Mouse (Mus musculus) ovary, adult 18-20 months (tissue): ENCODE results near the gene Itgbl1.

ENCODE experiments used
- DNase-seq: peaks from one replicate; pipeline ENCODE4 v3.0.0; 2022; ENCODE audit warnings: low spot score, mixed read lengths

Gene Itgbl1

GRCm38 (mm10) chr14:123967996-123968395 lies 308.2 kb downstream of the Itgbl1 start:
- DNase-seq: no peak

GRCm38 (mm10) chr14:123990591-123991195 lies 330.9 kb downstream of the Itgbl1 start:
- DNase-seq: peak; percentile 10
